Mouse (Mus musculus): ENCODE measurements around the gene Tnfaip8l3.
"Not testable (repeated sequence)": the region's sequence is repeated elsewhere in the genome, so short reads cannot be mapped to it uniquely, and the experiment has no call there.

GRCm38 (mm10) chr9:53992567-53992966 is 75.6 kb downstream of the Tnfaip8l3 start:
- not testable (repeated sequence) for TF ChIP-seq CTCF (IDR thresholded peaks at IDR 0.05; ENCODE audit: low read depth); EP300 (optimal IDR thresholded peaks at IDR 0.05)

Measured in stomach, postnatal 0 days (tissue).